Mouse (Mus musculus) cortical plate, adult 2 months (tissue): Measurements from ENCODE around the gene Dctn3.

ENCODE experiments used
- CTCF ChIP-seq: fragments of 200-500 bp; IDR thresholded peaks from 2 replicates; pipeline ENCODE4 v1.5.1; 2011; ENCODE audit warnings: mild to moderate bottlenecking, control low read depth, low read length; ENCODE audit not compliant: insufficient read depth; ENCODE audit errors: extremely low read depth
- POLR2A ChIP-seq: fragments of 200-500 bp; IDR thresholded peaks from 2 replicates; pipeline ENCODE4 v1.6.1; 2011; ENCODE audit warnings: mild to moderate bottlenecking, low read length, control low read depth; ENCODE audit not compliant: insufficient read depth; ENCODE audit errors: extremely low read depth

DNA sequence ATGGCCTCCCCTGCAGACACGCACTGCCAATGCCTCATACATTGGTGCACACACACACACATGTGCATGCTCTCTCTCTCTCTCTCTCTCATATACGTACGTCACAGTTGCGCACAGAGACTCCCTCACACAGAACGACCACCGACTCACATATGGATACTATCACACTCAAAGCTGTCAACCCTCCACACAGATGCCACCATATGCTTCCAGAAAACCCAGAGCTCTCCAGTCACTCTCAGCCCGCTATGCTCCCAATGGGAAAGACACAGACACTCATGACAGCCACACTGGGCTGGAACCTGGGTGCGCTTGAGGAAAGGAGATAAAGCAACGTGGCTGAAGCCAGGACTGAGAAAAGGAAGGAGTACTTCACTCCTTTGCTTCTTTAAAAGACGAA, 41.0 kb downstream of the Dctn3 start:
- TF ChIP-seq CTCF = no peak
- TF ChIP-seq POLR2A = no peak
